Mouse (Mus musculus): Measurements from ENCODE around the gene Slc35f1. TPM values are rescaled to one million over a fixed set of nuclear protein-coding genes. Genes with fewer than 3 reads are reported as not detected.

Gene Slc35f1
- not detected in 2 replicates for polyA plus RNA-seq (2011; ENCODE audit: insufficient read depth, insufficient read length, low replicate concordance, missing spikeins)

GRCm38 (mm10) chr10:52690334-52690991, at the start of gene Slc35f1:
Slc35f1 (plus strand) TSS chr10:52690533.
- Histone ChIP-seq H3K4me3 (replicated peaks; ENCODE audit: control insufficient read depth, low read depth, low read length) (no peak within 1 kb of the TSS), H3K4me1 (ENCODE audit: control insufficient read depth, insufficient read depth, low read length) (no peaks in the 10 kb centered on the region), H3K27ac (ENCODE audit: control insufficient read depth, insufficient read depth, low read depth, low read length, poor library complexity) (no peak within 1 kb of the TSS; the same call in 1 of the 2 replicates)
- no peak for TF ChIP-seq CTCF (IDR thresholded peaks at IDR 0.05; ENCODE audit: control insufficient read depth, insufficient read depth, low read length)
- no peak for TF ChIP-seq POLR2A (IDR thresholded peaks at IDR 0.05; ENCODE audit: borderline replicate concordance, control insufficient read depth, low read depth, low read length)
- WGBS, result under 1% methylated on average over 54 of the region's 54 CpGs

GRCm38 (mm10) chr10:52671234-52671633, 19.1 kb upstream of the Slc35f1 start:
- no peak overlapping the region for H3K27ac ChIP-seq (ENCODE audit: control insufficient read depth, insufficient read depth, low read depth, low read length, poor library complexity)
- TF ChIP-seq CTCF (IDR thresholded peaks at IDR 0.05; ENCODE audit: control insufficient read depth, insufficient read depth, low read length), result no peak
- no peak for TF ChIP-seq POLR2A (IDR thresholded peaks at IDR 0.05; ENCODE audit: borderline replicate concordance, control insufficient read depth, low read depth, low read length)
- no peaks in the 10 kb centered on the region for H3K4me1 ChIP-seq (ENCODE audit: control insufficient read depth, insufficient read depth, low read length)
- H3K4me3 ChIP-seq (replicated peaks; ENCODE audit: control insufficient read depth, low read depth, low read length), result no peak overlapping the region

- H3K4me3 ChIP-seq (replicated peaks; ENCODE audit: control insufficient read depth, low read depth, low read length), result no peak overlapping the region
These were observed 829 bp downstream of the Slc35f1 start for GRCm38 (mm10) chr10:52690992-52691731.

GRCm38 (mm10) chr10:52703688-52704087, 13.4 kb downstream of the Slc35f1 start:
- Histone ChIP-seq H3K4me3 (replicated peaks; ENCODE audit: control insufficient read depth, low read depth, low read length) (no peak overlapping the region), H3K4me1 (ENCODE audit: control insufficient read depth, insufficient read depth, low read length) (no peaks in the 10 kb centered on the region), H3K27ac (ENCODE audit: control insufficient read depth, insufficient read depth, low read depth, low read length, poor library complexity) (no peak overlapping the region)
- no peak for TF ChIP-seq POLR2A (IDR thresholded peaks at IDR 0.05; ENCODE audit: borderline replicate concordance, control insufficient read depth, low read depth, low read length)
- no peak for TF ChIP-seq CTCF (IDR thresholded peaks at IDR 0.05; ENCODE audit: control insufficient read depth, insufficient read depth, low read length)

More at GRCm38 (mm10) chr10:52690992-52691731, 829 bp downstream of the Slc35f1 start:
- Histone ChIP-seq H3K27ac (ENCODE audit: control insufficient read depth, insufficient read depth, low read depth, low read length, poor library complexity) (no peak overlapping the region), H3K4me1 (ENCODE audit: control insufficient read depth, insufficient read depth, low read length) (no peaks in the 10 kb centered on the region)
- 4% methylated on average over 45 of the region's 45 CpGs for WGBS
- TF ChIP-seq POLR2A (IDR thresholded peaks at IDR 0.05; ENCODE audit: borderline replicate concordance, control insufficient read depth, low read depth, low read length) (no peak), CTCF (IDR thresholded peaks at IDR 0.05; ENCODE audit: control insufficient read depth, insufficient read depth, low read length) (no peak)

- Histone ChIP-seq H3K4me1 (ENCODE audit: control insufficient read depth, insufficient read depth, low read length) (no peaks in the 10 kb centered on the region), H3K27ac (ENCODE audit: control insufficient read depth, insufficient read depth, low read depth, low read length, poor library complexity) (no peak overlapping the region), H3K4me3 (replicated peaks; ENCODE audit: control insufficient read depth, low read depth, low read length) (no peak overlapping the region)
- TF ChIP-seq POLR2A (IDR thresholded peaks at IDR 0.05; ENCODE audit: borderline replicate concordance, control insufficient read depth, low read depth, low read length) (no peak), CTCF (IDR thresholded peaks at IDR 0.05; ENCODE audit: control insufficient read depth, insufficient read depth, low read length) (no peak)
- 3% methylated on average over 31 of the region's 31 CpGs for WGBS
These were observed 14.0 kb downstream of the Slc35f1 start for GRCm38 (mm10) chr10:52704101-52705051.

- WGBS, result 52% methylated on average over 2 of the region's 2 CpGs
- H3K4me1 ChIP-seq (ENCODE audit: control insufficient read depth, insufficient read depth, low read length), result no peaks in the 10 kb centered on the region
- H3K27ac ChIP-seq (ENCODE audit: control insufficient read depth, insufficient read depth, low read depth, low read length, poor library complexity), result no peak overlapping the region
- H3K4me3 ChIP-seq (replicated peaks; ENCODE audit: control insufficient read depth, low read depth, low read length), result no peak overlapping the region
- TF ChIP-seq CTCF (IDR thresholded peaks at IDR 0.05; ENCODE audit: control insufficient read depth, insufficient read depth, low read length), result no peak
- TF ChIP-seq POLR2A (IDR thresholded peaks at IDR 0.05; ENCODE audit: borderline replicate concordance, control insufficient read depth, low read depth, low read length), result no peak
These were observed 19.1 kb downstream of the Slc35f1 start for GRCm38 (mm10) chr10:52709482-52709881.

GRCm38 (mm10) chr10:52712166-52712565, 21.8 kb downstream of the Slc35f1 start:
- Histone ChIP-seq H3K4me1 (ENCODE audit: control insufficient read depth, insufficient read depth, low read length) (no peaks in the 10 kb centered on the region), H3K4me3 (replicated peaks; ENCODE audit: control insufficient read depth, low read depth, low read length) (no peak overlapping the region), H3K27ac (ENCODE audit: control insufficient read depth, insufficient read depth, low read depth, low read length, poor library complexity) (no peak overlapping the region)
- WGBS, result 77% methylated on average over 4 of the region's 4 CpGs
- TF ChIP-seq CTCF (IDR thresholded peaks at IDR 0.05; ENCODE audit: control insufficient read depth, insufficient read depth, low read length) (no peak), POLR2A (IDR thresholded peaks at IDR 0.05; ENCODE audit: borderline replicate concordance, control insufficient read depth, low read depth, low read length) (no peak)

All from bone marrow, adult 2 months (tissue).